Mouse (Mus musculus) kidney, adult 2 months (tissue): ENCODE data around the gene Mmp28. TPM values are rescaled to one million over a fixed set of nuclear protein-coding genes. Genes with fewer than 3 reads are reported as not detected.

Source experiments
- DNase-seq: peaks from one replicate; pipeline ENCODE4 v3.0.0; 2021
- H3K27ac ChIP-seq: fragments of 200-500 bp; 2 replicates; pipeline ENCODE4 v1.5.1; 2012; ENCODE audit warnings: low read depth, low read length, control low read depth, inconsistent platforms; ENCODE audit not compliant: insufficient read depth
- H3K27me3 ChIP-seq: fragments of 200-500 bp; replicated peaks from 2 replicates; pipeline ENCODE4 v1.6.1; 2012; ENCODE audit warnings: mild to moderate bottlenecking, moderate library complexity, low read length, inconsistent platforms; ENCODE audit not compliant: control insufficient read depth, insufficient read depth
- H3K36me3 ChIP-seq: fragments of 200-500 bp; 2 replicates; pipeline ENCODE4 v1.6.1; 2012; ENCODE audit warnings: mild to moderate bottlenecking, moderate library complexity, low read length, inconsistent platforms; ENCODE audit not compliant: control insufficient read depth, insufficient read depth
- H3K4me1 ChIP-seq: fragments of 200-500 bp; 2 replicates; pipeline ENCODE4 v1.6.1; 2011; ENCODE audit warnings: low read length; ENCODE audit not compliant: control insufficient read depth, insufficient read depth
- H3K4me3 ChIP-seq: fragments of 200-500 bp; 2 replicates; pipeline ENCODE4 v1.5.1; 2011; ENCODE audit warnings: mild to moderate bottlenecking, low read depth, low read length, control low read depth; ENCODE audit not compliant: insufficient read depth
- CTCF ChIP-seq: fragments of 200-500 bp; conservative IDR thresholded peaks from 2 replicates; pipeline ENCODE4 v1.5.1; 2011; ENCODE audit warnings: low read depth, mild to moderate bottlenecking, control low read depth, low read length, moderate library complexity, mixed read lengths; ENCODE audit not compliant: insufficient read depth, insufficient read length
- POLR2A ChIP-seq: fragments of 200-500 bp; IDR thresholded peaks from one replicate; pipeline ENCODE4 v1.6.1; 2011; ENCODE audit warnings: low read depth, low read length, control low read depth
- WGBS: fragments of 180-500 bp; shearing (Covaris S2); methylation state at CpG from one replicate; pipeline ENCODE4 v1.1.7; 2018; 5-methylcytosine and 5-hydroxymethylcytosine counted together
- polyA plus RNA-seq: library from polyadenylated mRNA; depleted of rRNA; stranded (reverse); fragments of >200 nt; gene quantifications from 2 replicates; pipeline ENCODE4 v1.2.3, GENCODE M21; 2012

Gene Mmp28
- polyA plus RNA-seq, 1 experiment, result 4.3 TPM

DNA sequence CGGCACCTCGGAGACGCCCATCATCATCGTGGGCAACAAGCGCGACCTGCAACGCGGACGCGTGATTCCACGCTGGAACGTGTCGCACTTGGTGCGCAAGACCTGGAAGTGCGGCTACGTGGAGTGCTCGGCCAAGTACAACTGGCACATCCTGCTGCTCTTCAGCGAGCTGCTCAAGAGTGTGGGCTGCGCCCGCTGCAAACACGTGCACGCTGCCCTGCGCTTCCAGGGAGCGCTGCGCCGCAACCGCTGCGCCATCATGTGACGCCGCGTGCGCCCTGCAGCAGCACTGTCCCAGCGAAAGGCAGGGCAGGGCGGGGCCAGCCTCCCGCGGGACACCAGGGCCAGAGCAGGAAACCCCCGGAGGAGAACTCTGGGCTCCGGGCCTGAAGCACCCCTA, 44.3 kb downstream of the Mmp28 start:
- H3K36me3 ChIP-seq, result no peaks in the 10 kb centered on the region
- H3K4me1 ChIP-seq, result no peaks in the 10 kb centered on the region
- H3K27ac ChIP-seq, result no peak overlapping the region
- H3K4me3 ChIP-seq, result no peak overlapping the region
- TF ChIP-seq POLR2A (no peak), CTCF (no peak)
- DNase-seq, result no peak
- H3K27me3 ChIP-seq, result 0 out of 2 replicates have a peak, but pooled peaks cover 1% of the 10 kb centered on the region
- WGBS, result 8% methylated on average over 38 of the region's 38 CpGs

DNA sequence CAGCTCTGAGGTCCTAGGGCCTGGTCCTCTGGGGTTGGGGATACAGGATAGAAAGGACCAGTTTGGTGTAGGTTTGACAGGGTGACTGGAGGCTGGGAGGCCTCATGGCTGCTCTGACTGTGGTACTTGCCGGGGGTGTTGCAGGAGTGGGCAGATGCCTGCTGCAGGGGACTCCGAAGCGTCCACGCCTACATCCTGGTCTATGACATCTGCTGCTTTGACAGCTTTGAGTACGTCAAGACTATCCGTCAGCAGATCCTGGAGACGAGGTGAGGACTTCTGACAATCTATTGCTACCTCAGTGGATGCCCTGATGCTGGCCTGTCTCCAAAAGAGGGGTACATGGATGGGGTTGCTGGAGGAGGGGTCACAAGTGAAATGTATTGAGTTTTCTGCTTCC, 45.2 kb downstream of the Mmp28 start:
- no peaks in the 10 kb centered on the region for H3K4me1 ChIP-seq
- TF ChIP-seq CTCF, result no peak
- TF ChIP-seq POLR2A, result no peak
- no peaks in the 10 kb centered on the region for H3K36me3 ChIP-seq
- no peak overlapping the region for H3K27ac ChIP-seq
- 0 out of 2 replicates have a peak, but pooled peaks cover 1% of the 10 kb centered on the region for H3K27me3 ChIP-seq
- WGBS, result 81% methylated on average over 7 of the region's 7 CpGs
- DNase-seq, result no peak
- H3K4me3 ChIP-seq, result no peak overlapping the region

DNA sequence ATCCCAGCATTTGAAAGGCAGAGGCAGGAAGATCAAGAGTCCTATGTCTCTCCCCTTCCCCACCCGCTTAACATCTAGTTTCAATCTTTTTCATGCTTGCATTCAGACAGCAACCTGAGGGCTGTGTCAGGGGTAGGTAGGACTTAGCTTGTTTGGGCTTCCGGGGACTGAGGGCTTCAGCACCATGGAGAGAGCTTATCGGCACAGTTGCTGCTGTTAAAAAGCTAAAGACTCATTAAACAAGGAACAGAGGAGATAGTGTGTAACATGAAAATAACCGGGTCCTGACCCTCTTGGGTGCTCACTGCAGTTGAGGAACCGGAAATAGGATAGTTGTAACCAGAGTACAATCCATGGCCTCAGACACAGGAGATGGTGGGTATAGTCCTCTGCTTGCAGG, 45.8 kb downstream of the Mmp28 start:
- WGBS, result 3% methylated on average over 5 of the region's 5 CpGs
- Histone ChIP-seq H3K27me3 (0 out of 2 replicates have a peak, but pooled peaks cover 1% of the 10 kb centered on the region), H3K36me3 (no peaks in the 10 kb centered on the region), H3K4me1 (no peaks in the 10 kb centered on the region), H3K27ac (no peak overlapping the region), H3K4me3 (no peak overlapping the region)
- no peak for TF ChIP-seq CTCF
- TF ChIP-seq POLR2A, result no peak
- DNase-seq, result peak; percentile 67

DNA sequence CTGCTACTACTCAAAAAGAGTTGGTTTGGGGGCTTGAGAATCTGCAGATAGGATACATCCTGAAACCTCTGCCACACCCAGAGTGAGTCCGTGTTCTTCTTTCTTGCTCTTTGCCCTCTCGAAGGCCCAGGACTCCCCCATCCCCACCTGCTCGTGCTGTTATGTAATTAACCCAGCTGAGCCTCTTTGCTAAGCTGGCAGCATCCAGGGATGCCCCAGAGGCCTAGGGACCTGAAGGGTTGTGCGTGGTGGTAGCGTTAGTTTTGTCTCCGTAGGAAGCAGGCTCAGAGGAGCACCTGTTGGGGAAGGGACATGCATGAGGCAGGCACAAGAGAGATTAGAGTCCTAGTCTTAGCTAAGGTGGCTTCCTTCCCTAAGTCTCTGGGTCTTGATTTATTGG, 52.4 kb downstream of the Mmp28 start:
- WGBS, result 71% methylated on average over 6 of the region's 6 CpGs
- Histone ChIP-seq H3K36me3 (no peaks in the 10 kb centered on the region), H3K4me1 (no peaks in the 10 kb centered on the region; the same call in 1 of the 2 replicates), H3K4me3 (no peak overlapping the region), H3K27me3 (no peaks in the 10 kb centered on the region), H3K27ac (no peak overlapping the region)
- DNase-seq, result no peak
- TF ChIP-seq CTCF (no peak), POLR2A (no peak)

DNA sequence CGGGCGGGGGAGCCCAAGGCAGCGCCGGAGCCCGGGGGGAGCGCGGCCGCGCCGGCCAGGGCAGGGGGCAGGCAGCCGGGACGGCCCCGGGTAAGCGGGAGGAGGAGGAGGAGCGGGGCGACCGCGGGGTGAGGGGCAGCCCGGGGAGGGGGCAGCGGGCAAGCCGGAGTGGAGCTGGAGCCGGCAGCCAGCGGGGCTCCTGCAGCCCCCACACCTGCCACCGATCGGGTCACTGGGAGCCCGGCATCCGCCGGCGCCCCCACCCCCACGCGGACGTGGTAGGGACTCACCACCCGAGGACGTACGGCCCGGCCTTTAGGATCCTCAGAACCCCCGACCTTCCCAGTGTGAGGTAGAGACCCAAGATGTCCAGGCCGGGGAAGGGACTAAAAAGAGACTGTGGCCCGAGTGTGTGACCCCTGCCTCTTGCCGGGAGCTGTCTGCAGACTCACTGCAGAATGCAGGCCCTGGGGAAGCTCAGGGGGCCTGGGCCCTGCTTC, 53.0 kb downstream of the Mmp28 start:
- DNase-seq, result no peak
- 5% methylated on average over 39 of the region's 40 CpGs for WGBS
- Histone ChIP-seq H3K4me1 (no peaks in the 10 kb centered on the region; the same call in 1 of the 2 replicates), H3K4me3 (peak overlapping the region; percentile 28; the same call in 1 of the 2 replicates), H3K27ac (no peak overlapping the region), H3K36me3 (no peaks in the 10 kb centered on the region), H3K27me3 (no peaks in the 10 kb centered on the region)
- TF ChIP-seq CTCF (no peak), POLR2A (no peak)

DNA sequence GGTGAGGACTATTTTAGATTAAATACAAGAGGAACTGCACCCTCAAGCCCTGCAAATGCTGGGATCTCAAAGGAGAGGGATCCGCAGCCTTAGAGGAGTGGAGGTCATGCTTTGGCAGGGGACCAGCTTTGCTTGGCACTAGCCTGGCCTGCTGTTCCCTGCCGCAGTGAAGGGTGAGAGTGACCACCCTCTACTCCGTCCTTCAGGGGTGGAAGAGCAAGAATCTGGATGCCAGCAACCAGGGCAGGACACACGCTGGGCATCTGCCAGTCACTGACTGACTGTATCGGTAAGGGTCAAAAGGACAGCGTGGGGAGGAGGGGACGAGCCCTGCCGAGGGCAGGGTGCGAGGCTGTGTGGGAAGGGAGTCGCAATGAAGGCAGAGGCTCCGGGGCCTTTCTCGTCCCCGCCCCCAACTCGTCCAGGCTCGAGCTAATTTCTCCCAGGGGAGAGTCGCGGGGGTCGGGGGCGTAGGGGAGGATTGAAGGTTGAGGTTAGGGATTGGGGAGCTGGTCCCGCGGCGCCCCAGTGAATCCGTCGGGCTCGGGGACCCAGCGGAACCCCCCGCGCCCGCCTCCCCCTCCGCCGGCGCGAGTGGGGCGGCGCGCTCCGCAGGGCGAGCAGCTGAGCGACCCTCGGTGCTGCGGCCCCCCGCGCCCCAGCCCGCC, 53.6 kb downstream of the Mmp28 start, which contains the start of gene Rasl10b:
Gene Rasl10b (plus strand): TSS at position 51 of the 668 bp plus-strand sequence.
- Histone ChIP-seq H3K27me3 (no peaks in the 10 kb centered on the region), H3K4me3 (peak within 1 kb of the TSS; percentile 28), H3K4me1 (no peaks in the 10 kb centered on the region; the same call in 1 of the 2 replicates), H3K27ac (no peak within 1 kb of the TSS), H3K36me3 (no peaks in the 10 kb centered on the region)
- TF ChIP-seq POLR2A (no peak), CTCF (no peak)
- WGBS, result 3% methylated on average over 24 of the region's 44 CpGs
- peak; percentile 55 for DNase-seq

DNA sequence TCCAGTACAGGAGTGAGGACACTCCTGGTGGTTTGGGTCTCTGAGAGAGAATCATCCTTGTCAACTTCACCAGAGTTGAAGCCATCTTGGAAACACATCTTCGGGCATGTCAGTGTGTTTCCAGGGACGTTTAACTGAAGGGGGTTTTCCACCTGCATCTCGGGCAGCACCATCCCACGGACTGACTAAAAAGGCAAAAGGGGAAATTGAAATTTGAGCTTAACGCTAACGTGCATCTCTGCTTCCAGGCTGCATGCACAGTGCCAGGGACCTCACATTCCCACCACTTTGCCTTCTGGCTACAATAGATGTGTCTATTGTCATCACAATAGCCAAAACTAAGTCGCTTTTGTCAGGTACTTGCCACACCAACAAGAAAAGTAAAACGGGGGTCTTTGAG, 54.6 kb downstream of the Mmp28 start:
- no peaks in the 10 kb centered on the region for H3K27me3 ChIP-seq
- H3K4me3 ChIP-seq, result no peak overlapping the region
- no peaks in the 10 kb centered on the region for H3K36me3 ChIP-seq
- no peak for DNase-seq
- H3K27ac ChIP-seq, result no peak overlapping the region
- H3K4me1 ChIP-seq, result no peaks in the 10 kb centered on the region; the same call in 1 of the 2 replicates
- 50% methylated on average over 8 of the region's 8 CpGs for WGBS
- TF ChIP-seq POLR2A (no peak), CTCF (no peak)
